Mouse (Mus musculus): ENCODE measurements at regions not wholly inside any gene's neighbourhood (a gene's known extent, or its start where the extent isn't known, plus 50 kb on each side); places are given as distances from the start of the nearest gene placed in this dataset.

GRCm38 (mm10) chr1:21132340-21132739 is 53.3 kb upstream of the Tram2 start:
- DNase-seq = peak; percentile 7

GRCm38 (mm10) chr1:21146961-21147360 is 67.9 kb upstream of the Tram2 start:
- no peak for DNase-seq

- peak; percentile 75 for DNase-seq
Measured at GRCm38 (mm10) chr1:21161742-21162141, 56.6 kb upstream of the Tmem14a start.

- peak; percentile 95 for DNase-seq
Measured at GRCm38 (mm10) chr1:21166287-21166733, 52.1 kb upstream of the Tmem14a start.

GRCm38 (mm10) chr1:21166762-21167161 is 51.6 kb upstream of the Tmem14a start:
- DNase-seq = no peak

Data from kidney, adult 9 months (tissue).